Mouse (Mus musculus): ENCODE results near the gene Des. TPM values are rescaled to one million over a fixed set of nuclear protein-coding genes. Genes with fewer than 3 reads are reported as not detected.
A peak's percentile ranks its signal among the peaks of the same experiment; 100 is the strongest.

The Des gene
- total RNA-seq (2021) = 1,000 to 10,000 TPM; 1,482 to 1,503 TPM
- long read RNA-seq, experiment 1, transcript Des-201 (9 exons, 3,028 nt) = major isoform, 4,805 of 4,963 reads
- long read RNA-seq, experiment 1, partial matches to known transcripts = 125 of 4,963 reads
- long read RNA-seq, experiment 1, other reads (novel, unspliced or antisense) = 33 of 4,963 reads
- long read RNA-seq, experiment 2, transcript Des-201 (9 exons, 3,028 nt) = major isoform, 4,279 of 4,442 reads
- long read RNA-seq, experiment 2, partial matches to known transcripts = 130 of 4,442 reads
- long read RNA-seq, experiment 2, other reads (novel, unspliced or antisense) = 33 of 4,442 reads

DNA sequence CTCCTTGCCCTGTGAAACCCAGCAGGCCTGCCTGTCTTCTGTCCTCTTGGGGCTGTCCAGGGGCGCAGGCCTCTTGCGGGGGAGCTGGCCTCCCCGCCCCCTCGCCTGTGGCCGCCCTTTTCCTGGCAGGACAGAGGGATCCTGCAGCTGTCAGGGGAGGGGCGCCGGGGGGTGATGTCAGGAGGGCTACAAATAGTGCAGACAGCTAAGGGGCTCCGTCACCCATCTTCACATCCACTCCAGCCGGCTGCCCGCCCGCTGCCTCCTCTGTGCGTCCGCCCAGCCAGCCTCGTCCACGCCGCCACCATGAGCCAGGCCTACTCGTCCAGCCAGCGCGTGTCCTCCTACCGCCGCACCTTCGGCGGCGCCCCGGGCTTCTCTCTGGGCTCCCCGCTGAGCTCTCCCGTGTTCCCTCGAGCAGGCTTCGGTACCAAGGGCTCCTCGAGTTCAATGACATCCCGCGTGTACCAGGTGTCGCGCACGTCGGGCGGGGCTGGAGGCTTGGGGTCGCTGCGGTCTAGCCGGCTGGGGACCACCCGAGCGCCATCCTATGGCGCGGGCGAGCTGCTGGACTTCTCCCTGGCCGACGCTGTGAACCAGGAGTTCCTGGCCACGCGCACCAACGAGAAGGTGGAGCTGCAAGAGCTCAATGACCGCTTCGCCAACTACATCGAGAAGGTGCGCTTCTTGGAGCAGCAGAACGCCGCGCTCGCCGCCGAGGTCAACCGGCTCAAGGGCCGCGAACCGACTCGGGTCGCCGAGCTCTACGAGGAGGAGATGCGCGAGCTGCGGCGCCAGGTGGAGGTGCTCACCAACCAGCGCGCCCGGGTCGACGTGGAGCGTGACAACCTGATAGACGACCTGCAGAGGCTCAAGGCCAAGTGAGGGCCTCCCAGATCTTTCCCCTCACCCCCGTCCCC, at the start of gene Des:
TSS of gene Des (plus strand) at position 218 of the 920 bp plus-strand sequence.
- peak; percentile 87 for DNase-seq

DNA sequence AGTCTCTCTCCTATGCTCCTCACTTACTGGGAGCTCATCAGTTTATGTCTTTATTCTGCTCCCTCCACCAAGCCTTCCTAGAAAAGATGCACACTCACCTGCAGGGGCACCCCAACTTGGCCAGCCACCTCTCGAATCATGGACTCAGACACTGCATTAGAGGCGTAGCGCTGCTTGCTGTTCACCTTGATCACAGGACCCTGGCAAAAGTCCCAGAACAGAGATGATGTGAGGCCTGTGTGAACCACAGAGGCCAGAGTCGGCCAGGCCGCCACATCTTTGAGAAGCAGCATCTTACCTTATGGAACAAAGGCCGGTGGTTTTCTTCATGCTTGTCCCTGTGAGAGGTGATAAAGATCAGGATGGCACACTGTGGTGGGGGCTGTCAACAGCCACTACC, 48.4 kb upstream of the Des start:
- no peak for DNase-seq

DNA sequence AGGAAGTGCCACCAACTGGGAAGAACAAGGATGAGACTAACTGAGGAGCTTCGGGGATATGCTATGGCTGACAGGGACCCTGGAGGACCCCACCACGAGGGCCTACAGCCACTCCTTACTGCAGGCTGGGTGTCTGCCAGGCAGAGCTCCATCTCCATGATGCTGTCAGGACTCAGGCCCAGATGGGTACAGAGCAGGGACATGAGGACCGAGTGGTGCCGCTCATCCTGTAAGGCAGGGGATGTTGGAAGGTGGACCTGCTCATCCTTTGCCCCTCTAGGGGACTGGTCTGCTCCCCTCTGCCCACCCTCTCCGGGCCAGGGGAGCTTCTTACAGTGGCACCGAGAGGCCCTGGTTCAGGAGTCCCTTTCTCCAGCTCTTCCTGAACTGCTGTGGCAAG, 45.1 kb upstream of the Des start:
- no peak for DNase-seq

DNA sequence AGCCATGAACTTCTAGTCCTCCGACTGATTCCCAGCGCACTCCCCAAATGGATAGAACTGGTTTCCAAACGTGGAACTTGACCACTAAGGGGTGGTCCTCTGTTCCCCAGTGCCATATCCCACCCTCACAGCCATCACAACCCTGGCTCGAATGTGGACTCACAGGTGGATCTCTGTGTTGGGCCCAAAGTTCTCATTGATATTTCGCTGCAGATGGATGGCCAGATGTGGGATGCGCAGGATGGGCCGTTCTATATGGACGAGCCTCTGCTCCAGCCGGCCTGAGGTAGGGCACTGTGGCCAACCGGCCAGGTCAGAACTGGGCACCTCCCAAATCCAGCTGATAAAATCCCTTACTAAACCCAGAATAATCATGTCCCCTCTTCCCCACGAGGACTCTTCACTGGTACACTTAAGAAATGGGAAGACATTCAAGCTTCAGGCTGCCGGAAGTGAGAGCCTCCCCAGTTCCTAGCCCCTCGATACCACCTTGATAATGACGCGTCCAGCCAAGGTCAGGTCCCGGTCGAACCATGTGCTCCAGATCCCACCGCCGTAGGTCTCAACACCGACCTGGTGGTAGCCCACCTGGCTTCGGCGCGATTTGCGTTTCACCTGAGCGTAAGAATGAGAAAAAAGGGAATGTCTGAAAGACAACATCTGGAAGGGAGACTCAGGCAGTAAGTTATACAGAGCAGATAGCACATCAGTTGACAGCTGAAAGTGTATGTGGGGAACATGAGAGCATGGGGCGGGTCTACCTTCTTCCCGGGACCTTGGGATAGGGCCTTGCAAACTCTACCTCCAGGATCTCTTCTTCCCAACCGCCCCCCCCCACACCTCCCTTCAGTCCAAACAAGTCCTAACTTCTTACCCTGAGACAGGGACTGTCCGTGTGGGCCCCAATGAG, 44.4 kb upstream of the Des start:
- DNase-seq = no peak

DNA sequence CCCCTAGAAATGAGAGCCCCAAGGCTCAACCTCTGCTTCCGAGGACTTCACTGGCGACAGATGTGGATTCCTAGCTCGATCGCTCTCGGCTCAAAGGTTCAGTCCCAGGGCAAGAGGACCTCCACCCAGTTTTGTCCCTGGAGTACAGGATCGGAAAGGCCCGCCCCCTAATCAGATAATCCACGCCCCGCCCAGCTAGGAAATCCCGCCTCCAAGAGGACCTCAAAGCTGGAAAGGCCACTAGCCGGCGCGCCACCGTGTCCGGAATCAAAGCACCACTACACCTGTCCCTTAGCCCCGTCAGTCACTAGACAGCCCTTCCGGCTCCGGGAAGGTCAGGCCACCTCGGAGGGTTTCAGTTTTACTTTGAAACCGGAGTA, 43.3 kb upstream of the Des start:
- peak; percentile 83 for DNase-seq

DNA sequence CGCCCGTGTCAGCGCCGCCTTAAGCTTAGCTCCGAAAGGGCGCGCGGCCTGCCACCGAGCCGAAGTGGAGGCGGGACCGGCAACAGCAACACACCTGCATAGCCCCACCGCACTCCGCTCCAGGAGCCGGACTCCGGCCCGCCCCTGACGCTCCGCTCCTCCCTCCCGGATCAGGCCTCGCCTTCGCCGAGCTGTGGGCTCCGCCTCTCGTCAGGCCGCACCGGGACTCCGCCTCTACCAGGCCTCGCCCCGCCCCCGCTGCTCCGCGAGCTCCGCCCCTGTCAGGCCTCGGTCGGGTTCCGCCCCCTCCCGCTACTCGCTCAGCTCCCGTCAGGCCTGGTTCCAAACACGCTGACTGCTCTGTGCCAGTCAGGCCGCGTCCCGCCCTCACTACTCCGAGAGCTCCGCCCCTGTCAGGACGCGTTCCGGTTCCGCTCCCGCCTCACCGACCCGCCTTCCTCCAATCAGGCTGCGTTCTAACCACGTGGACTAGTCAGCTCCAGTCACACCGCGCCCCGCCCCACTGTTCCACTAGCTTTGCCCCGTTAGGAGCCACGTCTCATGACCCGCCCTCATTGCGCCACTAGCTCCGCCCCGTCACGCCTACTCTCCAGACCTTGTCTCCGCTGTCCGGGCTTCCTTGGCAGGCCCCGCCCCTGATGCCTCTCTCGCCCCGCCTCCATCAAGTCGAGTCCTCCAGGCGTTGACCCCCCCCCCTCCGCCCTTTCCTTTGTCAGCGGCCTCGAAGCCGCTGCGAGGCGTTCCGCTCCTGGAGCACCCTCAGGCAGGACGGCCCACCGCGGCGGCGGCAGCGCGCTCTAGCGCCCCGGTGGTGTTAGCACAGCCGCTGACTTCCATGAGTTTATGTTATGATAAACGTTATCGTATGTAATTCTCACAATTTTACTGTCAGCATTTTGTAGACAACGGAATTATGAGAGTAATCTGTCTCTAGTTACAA, 42.6 kb upstream of the Des start, which contains the start of gene Dnpep:
TSS of gene Dnpep (minus strand) at position 750 of the 961 bp plus-strand sequence.
- DNase-seq = peak; percentile 100

DNA sequence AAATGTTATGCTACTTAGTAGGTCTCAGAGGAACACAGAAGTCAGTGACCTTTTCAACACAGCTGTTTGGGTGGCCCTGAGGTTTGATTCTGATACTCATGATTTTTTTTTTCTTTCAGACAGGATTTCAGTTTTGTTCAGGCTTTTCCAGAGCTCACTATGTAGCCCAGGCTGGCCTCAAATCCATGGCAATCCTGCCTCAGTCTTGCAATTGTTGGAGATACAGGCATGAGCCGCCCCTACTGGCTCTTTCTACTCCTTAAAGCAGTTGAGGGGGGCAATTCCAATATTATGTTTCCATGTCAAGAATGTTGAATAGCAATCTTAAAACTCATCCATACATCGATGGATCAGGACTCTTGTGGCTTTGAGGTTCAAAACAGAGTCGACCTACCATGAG, 41.8 kb upstream of the Des start:
- no peak for DNase-seq

DNA sequence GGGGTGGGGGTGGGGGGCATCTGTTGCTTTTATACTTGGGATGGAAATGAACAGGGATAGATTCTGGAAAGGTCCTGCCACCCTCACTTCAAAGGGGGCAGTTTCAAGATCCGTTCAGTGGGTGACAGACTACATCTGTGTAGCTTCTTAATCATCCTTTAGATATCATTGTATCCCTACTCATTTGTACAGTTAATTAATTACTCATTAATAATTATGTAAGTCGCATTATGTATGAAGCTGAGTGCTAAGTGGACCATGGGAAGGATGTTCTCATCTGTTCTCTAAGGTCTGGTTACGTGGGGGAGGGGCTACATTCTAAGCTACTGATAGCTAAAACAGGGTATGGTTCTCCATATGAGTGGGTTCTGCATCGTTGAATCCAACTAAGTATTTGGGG, 41.4 kb upstream of the Des start:
- no peak for DNase-seq

DNA sequence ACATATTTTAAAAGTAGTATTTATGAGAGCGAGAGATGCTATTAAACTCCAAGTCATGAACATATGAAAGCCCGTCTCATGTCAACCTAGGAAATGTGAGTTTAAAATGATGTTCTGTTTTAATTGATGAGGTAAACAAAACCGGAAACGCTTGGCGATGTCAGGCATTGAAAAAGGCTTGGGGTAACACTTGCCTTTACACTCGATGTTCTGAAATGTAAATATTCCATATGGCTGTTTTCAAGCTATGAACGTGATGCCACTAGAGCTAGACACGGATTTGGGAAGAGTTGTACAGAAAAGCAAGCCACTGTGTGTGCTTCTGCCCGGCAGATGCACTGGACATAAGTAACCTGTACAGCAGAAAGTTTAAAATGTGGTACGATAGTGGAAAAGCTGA, 41.0 kb upstream of the Des start:
- no peak for DNase-seq

DNA sequence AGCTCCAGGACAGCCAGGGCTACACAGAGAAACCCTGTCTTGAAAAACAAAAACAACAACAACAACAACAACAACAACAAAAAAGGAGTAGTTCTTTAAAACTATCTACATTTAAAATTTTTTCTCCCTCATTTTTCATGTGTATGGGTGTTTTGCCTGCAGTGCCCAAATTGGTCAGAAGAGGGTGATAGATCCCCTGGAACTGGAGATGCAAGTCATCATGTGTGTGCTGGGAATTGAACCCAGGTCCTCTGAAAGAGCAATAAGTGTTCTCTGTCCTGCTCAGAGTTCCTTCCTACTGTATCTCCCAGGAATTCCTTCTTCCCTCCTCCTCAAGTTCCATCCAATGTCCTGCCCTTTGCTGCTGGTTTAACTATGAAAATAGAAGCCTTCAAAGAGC, 32.7 kb upstream of the Des start:
- no peak for DNase-seq

DNA sequence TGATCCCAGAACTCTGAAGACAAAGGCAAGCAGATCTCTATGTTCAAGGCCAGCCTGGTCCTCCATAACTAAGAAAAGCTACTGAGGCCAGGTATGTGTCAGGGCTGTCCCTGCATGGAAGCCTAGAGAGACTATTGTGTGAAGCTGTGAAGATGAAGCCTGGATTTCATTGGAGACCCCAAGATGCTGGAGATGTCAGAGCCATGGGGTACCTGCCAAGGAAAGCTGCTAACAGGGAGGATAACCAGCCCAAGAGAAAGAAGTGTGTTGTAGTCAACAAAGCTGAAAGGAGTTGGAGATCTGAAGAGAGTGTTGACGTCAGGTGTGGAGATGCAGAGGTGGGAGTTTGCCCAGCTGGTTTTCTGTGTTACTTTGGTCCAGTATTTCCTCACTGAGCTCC, 28.9 kb upstream of the Des start:
- no peak for DNase-seq

DNA sequence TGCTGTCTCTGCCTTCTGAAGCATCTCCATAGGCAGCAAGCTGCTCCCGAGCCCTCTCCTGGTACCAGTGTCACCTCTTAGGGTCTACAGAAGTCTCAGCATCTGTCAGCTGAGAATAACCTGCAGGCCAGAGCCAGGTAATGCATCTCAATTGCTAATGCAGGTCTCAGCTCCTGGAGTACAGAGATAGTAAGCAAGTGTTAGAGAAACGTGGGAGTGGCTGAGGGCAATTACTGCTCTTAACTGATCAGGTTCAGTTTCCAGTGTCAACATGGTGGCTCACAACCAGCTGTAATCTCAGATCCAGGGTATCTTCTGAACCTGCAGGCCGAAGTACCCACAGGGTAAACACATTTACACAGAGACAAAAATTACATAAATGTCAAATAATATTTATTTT, 23.7 kb upstream of the Des start:
- DNase-seq = no peak

DNA sequence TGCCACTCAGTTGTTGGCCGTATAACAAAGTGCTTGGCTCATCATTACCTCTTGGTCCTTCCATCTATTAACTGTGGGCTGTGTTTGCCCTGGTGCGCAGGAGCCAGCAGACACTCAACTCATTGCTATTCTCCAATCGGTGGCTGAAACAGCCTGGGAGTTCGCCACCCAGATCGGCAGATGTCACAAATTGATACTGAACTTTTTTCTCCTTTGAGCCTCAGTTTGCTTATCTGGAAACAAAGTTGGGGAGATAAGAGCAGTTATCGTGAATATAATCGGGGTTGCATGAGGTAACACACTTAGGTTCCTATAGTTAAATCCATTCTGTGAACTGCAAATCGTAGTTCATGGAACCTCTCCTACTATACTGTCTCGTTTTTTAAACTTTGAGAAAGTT, 23.0 kb upstream of the Des start:
- no peak for DNase-seq

DNA sequence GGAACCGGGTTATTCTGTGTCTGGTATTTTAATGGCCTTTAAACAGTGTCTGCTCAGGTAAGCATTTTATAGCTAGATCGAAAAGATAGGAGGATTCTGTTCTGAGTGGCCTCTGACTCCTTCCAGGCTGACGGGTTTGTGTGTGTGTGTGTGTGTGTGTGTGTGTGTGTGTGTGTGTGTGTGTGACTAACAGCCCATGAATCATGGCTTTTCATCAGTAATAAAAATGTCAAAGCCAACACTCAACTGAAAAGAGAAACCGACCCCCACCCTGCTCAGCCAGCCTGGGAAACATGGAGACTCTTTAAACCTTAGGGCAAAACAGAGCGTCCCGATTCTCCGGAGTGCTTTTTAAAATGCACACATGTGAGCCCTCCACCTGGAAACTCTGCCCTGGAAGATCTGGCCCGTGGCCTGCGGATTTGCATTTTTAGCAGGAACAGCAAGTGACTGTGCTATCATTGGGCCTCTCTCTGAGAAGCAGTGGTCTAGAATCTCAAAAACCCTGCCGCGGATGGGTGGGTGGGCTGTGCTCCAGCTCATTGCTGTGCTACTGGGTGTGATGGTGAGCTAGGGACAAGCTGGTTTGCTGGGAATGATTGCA, 21.9 kb upstream of the Des start:
- DNase-seq = no peak

DNA sequence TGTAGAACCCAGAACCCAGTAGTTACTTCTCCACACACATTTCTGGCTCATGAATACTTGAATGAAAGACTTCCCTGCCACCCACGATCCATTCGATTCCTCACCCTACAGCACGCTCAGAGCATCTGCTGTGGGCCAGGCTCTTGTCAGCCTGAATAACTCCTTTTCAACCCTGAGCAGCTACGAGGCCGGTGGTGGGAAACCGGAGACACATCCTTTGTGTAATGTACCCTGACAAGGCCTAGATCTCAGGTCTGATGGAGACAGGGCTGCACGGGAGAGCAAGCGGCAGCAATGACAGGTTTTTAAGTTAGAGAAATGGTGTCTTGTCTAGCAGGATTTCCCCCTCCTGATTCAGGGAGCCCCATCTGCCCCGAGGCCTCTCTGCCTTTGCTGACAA, 20.8 kb upstream of the Des start:
- no peak for DNase-seq

DNA sequence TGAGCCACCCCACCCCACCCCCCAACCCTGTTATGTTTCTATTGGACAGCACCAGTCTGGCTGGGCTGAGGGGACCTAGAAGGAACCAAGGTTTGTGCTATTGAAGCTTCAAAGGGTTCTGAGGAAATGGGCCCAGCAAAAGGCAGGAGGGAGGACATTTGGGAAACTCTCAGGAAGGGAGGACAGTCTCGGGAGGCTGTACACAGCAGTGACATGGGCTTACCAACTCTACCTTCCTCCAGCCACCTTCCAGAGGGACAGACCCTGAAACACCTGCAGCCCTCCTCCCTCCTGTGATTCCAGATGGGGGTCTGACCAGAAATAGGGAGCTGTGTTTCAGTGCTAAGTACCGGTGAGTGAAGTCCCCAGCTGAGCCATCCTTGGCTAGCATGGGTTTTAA, 19.6 kb upstream of the Des start:
- no peak for DNase-seq

DNA sequence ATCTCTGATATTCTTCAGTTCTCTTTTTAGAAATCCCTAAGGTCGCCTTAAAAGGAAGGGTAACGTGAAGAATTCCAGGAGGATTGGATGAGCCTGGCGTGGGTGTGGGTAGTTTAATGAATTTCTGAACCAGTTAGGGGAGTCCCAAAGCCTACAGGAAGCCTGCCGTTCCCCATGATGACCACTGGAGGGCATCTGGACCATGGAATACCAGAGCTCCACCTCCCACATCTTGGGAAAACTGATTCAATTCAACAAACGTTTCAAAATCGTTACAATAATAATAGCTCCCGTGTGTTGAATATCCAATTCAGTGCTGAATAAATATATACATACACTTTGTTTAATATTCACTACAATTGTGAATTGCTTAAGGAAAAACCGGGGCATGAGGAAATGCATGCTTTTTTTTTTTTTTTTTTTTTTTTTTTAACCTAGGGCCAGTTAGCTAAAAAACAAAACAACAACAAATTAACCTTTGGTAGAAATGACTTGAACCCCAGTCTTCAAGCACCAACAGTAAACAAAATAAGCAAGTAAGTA, 17.2 kb upstream of the Des start:
- no peak for DNase-seq

DNA sequence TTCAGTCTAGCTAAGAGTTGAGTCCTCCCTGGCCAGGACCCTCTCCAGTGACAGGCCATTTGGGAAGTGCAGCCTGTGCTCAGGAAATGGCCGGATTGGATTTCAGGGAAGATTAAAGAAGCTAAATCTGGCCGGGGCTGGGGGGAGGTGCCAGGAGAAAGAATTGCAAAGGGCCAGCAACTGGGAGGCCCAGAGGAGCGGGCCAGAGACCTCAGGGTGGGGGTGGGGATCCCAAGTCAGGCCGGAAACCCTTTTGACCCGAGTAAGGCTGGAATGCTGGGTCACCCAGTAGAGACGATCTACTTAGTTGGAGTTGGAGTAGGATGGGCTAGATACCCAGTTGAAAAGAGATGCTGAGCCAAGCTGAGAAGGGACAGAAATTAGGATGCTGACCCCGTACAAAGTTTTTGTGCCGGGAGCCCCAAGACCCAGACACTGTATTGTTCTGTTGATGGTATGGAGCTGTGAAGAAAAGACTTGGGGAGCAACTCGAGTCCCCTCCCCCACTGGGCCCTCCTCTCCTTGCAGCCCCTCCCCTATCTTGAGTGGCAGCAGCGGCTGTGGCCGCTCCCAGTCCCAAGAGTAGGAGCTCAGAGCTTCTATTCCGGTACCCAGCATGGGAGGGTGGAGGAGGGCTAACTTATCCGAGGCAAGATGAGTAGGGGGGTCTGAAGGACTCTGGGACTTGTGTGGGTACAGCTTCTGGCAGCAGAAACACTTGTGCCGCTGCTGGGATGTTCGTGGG, 15.7 kb upstream of the Des start:
- peak; percentile 59 for DNase-seq

DNA sequence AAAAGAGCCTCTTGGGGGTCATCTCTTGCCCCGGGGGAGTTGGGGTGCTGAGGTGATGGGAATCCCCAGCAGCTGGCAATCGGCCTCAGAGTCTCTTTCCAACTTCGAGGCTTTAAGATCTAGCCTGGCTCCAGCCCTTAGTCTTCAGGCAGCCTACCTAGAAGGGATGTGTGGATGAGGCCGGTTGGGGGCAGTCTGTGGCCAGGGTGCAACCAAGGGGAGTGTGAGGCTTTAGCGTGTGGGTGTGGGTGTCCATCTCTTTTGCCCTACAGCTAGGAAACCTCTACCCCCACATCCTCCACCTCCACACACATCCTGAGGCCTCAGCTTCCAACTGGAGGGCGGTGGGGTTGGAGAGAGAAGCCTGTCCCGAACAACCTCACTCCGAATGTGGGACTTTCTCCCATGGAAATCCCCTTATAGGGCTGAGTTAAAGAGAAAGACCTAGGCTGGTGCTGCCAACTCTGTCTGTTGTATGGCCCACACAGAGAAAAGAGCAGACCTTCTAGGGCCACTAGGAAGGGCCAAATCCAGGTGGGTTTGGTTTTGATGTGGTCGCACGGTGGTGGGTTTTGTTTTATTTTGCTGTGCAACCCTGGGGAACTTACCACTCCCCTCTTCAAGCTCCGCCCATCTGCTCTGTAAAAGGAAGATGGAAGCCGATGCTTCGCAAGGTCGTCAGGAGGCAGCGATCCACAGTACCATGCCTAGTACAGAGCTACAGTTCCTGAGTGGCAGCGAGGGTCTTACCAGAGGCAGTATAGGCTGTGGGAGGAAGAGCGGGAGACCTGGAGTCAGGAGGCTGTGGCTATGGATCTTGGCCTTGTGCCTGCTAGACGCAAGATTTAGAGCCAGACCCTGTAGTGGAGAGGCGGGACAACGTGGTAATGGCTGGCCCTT, 14.8 kb upstream of the Des start:
- peak; percentile 56 for DNase-seq

Measured in gastrocnemius, postnatal 10 days (tissue).